Comparison of ENCODE assay signal across 15 mouse cellular contexts in the genomic region with DNA sequence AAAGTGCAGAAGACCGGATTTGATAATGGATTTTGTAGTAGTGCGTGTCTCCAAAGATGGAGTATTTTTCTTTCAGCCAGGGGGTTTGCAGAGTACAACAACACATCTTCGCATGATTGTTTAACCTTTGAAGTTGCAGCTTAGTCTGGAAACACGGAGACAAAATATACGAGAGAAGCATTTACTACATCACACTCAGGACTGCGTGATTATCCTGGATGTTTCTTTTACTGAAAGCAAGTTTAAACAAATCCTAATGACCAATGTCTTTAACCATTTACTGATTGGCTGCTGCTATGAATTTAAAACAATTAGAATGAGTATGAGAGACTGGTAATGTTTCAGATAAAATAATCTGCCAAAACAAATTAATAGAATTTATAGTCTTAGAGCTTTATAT.
"Had no signal": no experiment of that assay in that cellular context is flagged by ENCODE, and none has a peak within 500 bp of the region (broad histone marks: within the 10 kb centered on the region; RNA-seq: fewer than 3 reads in every experiment).

No protein-coding gene starts in this region.

- H3K9ac ChIP-seq: liver, embryonic 13.5 days; liver, embryonic 15.5 days; liver, postnatal 0 days; midbrain, embryonic 13.5 days; midbrain, embryonic 15.5 days; neural tube, embryonic 12.5 days had no signal

- H3K9me3 ChIP-seq: liver, embryonic 13.5 days; liver, embryonic 15.5 days; megakaryocyte, embryonic 14.5 days; midbrain, embryonic 13.5 days; midbrain, embryonic 15.5 days; neural tube, embryonic 12.5 days had no signal

- H3K4me1 ChIP-seq: liver, embryonic 13.5 days; liver, embryonic 15.5 days; midbrain, embryonic 13.5 days; midbrain, embryonic 15.5 days; neural tube, embryonic 12.5 days had no signal

- H3K27me3 ChIP-seq: liver, embryonic 13.5 days; liver, embryonic 15.5 days; midbrain, embryonic 13.5 days; midbrain, embryonic 15.5 days; neural tube, embryonic 12.5 days had no signal

- H3K4me2 ChIP-seq: liver, embryonic 11.5 days; liver, embryonic 13.5 days; liver, embryonic 15.5 days; midbrain, embryonic 11.5 days; midbrain, embryonic 13.5 days; midbrain, embryonic 15.5 days; neural tube, embryonic 12.5 days had no signal

- DNase-seq: liver, embryonic 13.5 days; liver, postnatal 0 days; lung, postnatal 14 days; right cerebral cortex, postnatal 14 days; thymus, adult 18-20 months; thymus, postnatal 14 days; thymus, postnatal 36 days had no signal

- H3K4me3 ChIP-seq: liver, embryonic 13.5 days; liver, embryonic 15.5 days; megakaryocyte, embryonic 14.5 days; midbrain, embryonic 13.5 days; midbrain, embryonic 15.5 days; neural tube, embryonic 12.5 days had no signal

- H3K27ac ChIP-seq: liver, embryonic 13.5 days; liver, embryonic 15.5 days; macrophage; midbrain, embryonic 13.5 days; midbrain, embryonic 15.5 days; neural tube, embryonic 12.5 days had no signal

- ATAC-seq: liver, postnatal 0 days; midbrain, embryonic 13.5 days; midbrain, embryonic 15.5 days had no signal

- H3K36me3 ChIP-seq: liver, embryonic 13.5 days; liver, embryonic 15.5 days; midbrain, embryonic 13.5 days; midbrain, embryonic 15.5 days; neural tube, embryonic 12.5 days had no signal
